30 mouse cellular contexts compared by ENCODE assay signal in genomic region chr13:34746811-34747210, GRCm38 (mm10). TPM values are rescaled to one million over a fixed set of nuclear protein-coding genes. Genes with fewer than 3 reads are reported as not detected.
"Had no signal": no experiment of that assay in that cellular context is flagged by ENCODE, and none has a peak within 500 bp of the region (broad histone marks: within the 10 kb centered on the region; RNA-seq: fewer than 3 reads in every experiment).

No protein-coding gene starts in this region.

- H3K27ac ChIP-seq: kidney, postnatal 0 days; layer of hippocampus, adult 2 months; liver, embryonic 13.5 days; stomach, embryonic 15.5 days had no signal

- H3K9ac ChIP-seq: liver, embryonic 13.5 days; stomach, embryonic 15.5 days had no signal

- H3K9me3 ChIP-seq: liver, embryonic 13.5 days; stomach, embryonic 15.5 days had no signal

- H3K27me3 ChIP-seq: liver, embryonic 13.5 days; stomach, embryonic 15.5 days had no signal

- H3K4me3 ChIP-seq: layer of hippocampus, adult 2 months; liver, embryonic 13.5 days; stomach, embryonic 15.5 days had no signal

- H3K36me3 ChIP-seq: liver, embryonic 13.5 days; stomach, embryonic 15.5 days had no signal

- H3K4me1 ChIP-seq: liver, embryonic 13.5 days; stomach, embryonic 15.5 days had no signal

- DNase-seq: kidney, adult 2 months; layer of hippocampus, adult 9-11 months; liver, embryonic 13.5 days; lung, adult 2 months; lung, postnatal 14 days; lung, postnatal 4 days; midbrain, embryonic 14.5 days; right cerebral cortex, adult 18-20 months; right cerebral cortex, postnatal 25 days; spleen, adult 18-20 months; thymus, postnatal 25 days had no signal

RNA-seq across cellular contexts. Expression of gene Fam50b, which starts 12.2 kb away (rescaled TPM):
- total RNA-seq: layer of hippocampus, adult 2 months; layer of hippocampus, postnatal 25 days; left cerebral cortex, adult 18-20 months; left cerebral cortex, postnatal 10 days; left cerebral cortex, postnatal 36 days; liver, adult 2 months; megakaryocyte-erythroid progenitor cell, adult 5-6 weeks had no signal
- polyA plus RNA-seq: kidney, embryonic 14.5 days; kidney, postnatal 0 days; large intestine, adult 2 months; limb, embryonic 11.5 days; limb, embryonic 14.5 days; liver, embryonic 13.5 days; lung, adult 2 months; lung, embryonic 16.5 days; midbrain, embryonic 11.5 days; midbrain, embryonic 14.5 days; midbrain, postnatal 0 days; neural tube, embryonic 11.5 days; neural tube, embryonic 14.5 days; stomach, embryonic 15.5 days; thymus, postnatal 0 days had no signal
